Mouse (Mus musculus) MEL (cell line): ENCODE data around the gene Dcaf5. TPM values are rescaled to one million over a fixed set of nuclear protein-coding genes. Genes with fewer than 3 reads are reported as not detected.

Experiments
- DNase-seq: peaks from one replicate; pipeline ENCODE4 v3.0.0; 2011; ENCODE audit warnings: low read depth, low spot score
- H3K27ac ChIP-seq: 2 replicates; pipeline ENCODE4 v1.5.1; 2012; ENCODE audit warnings: low read depth, mild to moderate bottlenecking, control low read depth, low read length, moderate library complexity; ENCODE audit not compliant: control insufficient read depth
- H3K27me3 ChIP-seq, 2 experiments: fragments of 150-350 bp in 1 of 2; sonication (generic) in 1 of 2; 2 replicates each; pipeline ENCODE4 v1.6.1; 2012; ENCODE audit warnings: low read length in 2 of 2, mild to moderate bottlenecking in 2 of 2, improper control_type of control experiment in 1 of 2, moderate library complexity in 1 of 2; ENCODE audit not compliant: insufficient read depth in 2 of 2, control insufficient read depth in 1 of 2
- H3K36me3 ChIP-seq, 2 experiments: 2 replicates each; pipeline ENCODE4 v1.6.1; 2012 to 2014; ENCODE audit warnings: low read length in 2 of 2, improper control_type of control experiment in 1 of 2, inconsistent platforms in 1 of 2, mild to moderate bottlenecking in 1 of 2; ENCODE audit not compliant: insufficient read depth in 2 of 2, control insufficient read depth in 1 of 2
- H3K4me1 ChIP-seq, 2 experiments: fragments of 150-350 bp in 1 of 2; sonication (generic) in 1 of 2; 2 replicates each; pipeline ENCODE4 v1.6.1; 2012; ENCODE audit warnings: low read length in 2 of 2, improper control_type of control experiment in 1 of 2, mild to moderate bottlenecking in 1 of 2; ENCODE audit not compliant: insufficient read depth in 2 of 2, control insufficient read depth in 1 of 2
- H3K4me3 ChIP-seq, 2 experiments: fragments of 150-350 bp in 1 of 2; sonication (generic) in 1 of 2; 2 replicates each; pipeline ENCODE4 v1.5.1; 2012; ENCODE audit warnings: low read depth in 2 of 2, low read length in 2 of 2, mild to moderate bottlenecking in 2 of 2, moderate library complexity in 2 of 2, control low read depth in 1 of 2, improper control_type of control experiment in 1 of 2; ENCODE audit not compliant: control insufficient read depth in 1 of 2, insufficient read depth in 1 of 2
- H3K79me2 ChIP-seq: 2 replicates; pipeline ENCODE4 v1.6.1; 2012; ENCODE audit warnings: mild to moderate bottlenecking, low read length, moderate library complexity; ENCODE audit not compliant: control insufficient read depth, poor library complexity, insufficient read depth
- H3K9ac ChIP-seq: 2 replicates; pipeline ENCODE4 v1.6.1; 2012; ENCODE audit warnings: low read depth, mild to moderate bottlenecking, control low read depth, low read length, moderate library complexity; ENCODE audit not compliant: control insufficient read depth, poor library complexity, severe bottlenecking
- H3K9me3 ChIP-seq: fragments of 150-350 bp; sonication (generic); replicated peaks from 2 replicates; pipeline ENCODE4 v1.6.1; 2012; ENCODE audit warnings: mild to moderate bottlenecking, low read length, improper control_type of control experiment, moderate library complexity; ENCODE audit not compliant: insufficient read depth
- BHLHE40 ChIP-seq: IDR thresholded peaks from 2 replicates; pipeline ENCODE4 v1.6.1; 2012; ENCODE audit warnings: low read depth, mild to moderate bottlenecking, inconsistent platforms, low read length, improper control_type of control experiment, borderline replicate concordance
- CHD1 ChIP-seq: IDR thresholded peaks from 2 replicates; pipeline ENCODE4 v1.6.1; 2012; ENCODE audit warnings: low read depth, mild to moderate bottlenecking, inconsistent platforms, low read length, improper control_type of control experiment
- CHD2 ChIP-seq: IDR thresholded peaks from 2 replicates; pipeline ENCODE4 v1.6.1; 2011; ENCODE audit warnings: low read length, improper control_type of control experiment
- CTCF ChIP-seq, 3 experiments: IDR thresholded peaks in 2 of 3; conservative IDR thresholded peaks in 1 of 3; 2 replicates each; pipeline ENCODE4 v1.5.1; 2011 to 2012; ENCODE audit warnings: low read length in 3 of 3, low read depth in 2 of 3, mild to moderate bottlenecking in 2 of 3, improper control_type of control experiment in 1 of 3, inconsistent platforms in 1 of 3, mixed read lengths in 1 of 3, moderate library complexity in 1 of 3; ENCODE audit not compliant: control insufficient read depth in 1 of 3, insufficient read depth in 1 of 3, poor library complexity in 1 of 3, severe bottlenecking in 1 of 3
- E2F4 ChIP-seq: IDR thresholded peaks from 2 replicates; pipeline ENCODE4 v1.6.1; 2011; ENCODE audit warnings: low read depth, low read length, improper control_type of control experiment, borderline replicate concordance
- ELF1 ChIP-seq: IDR thresholded peaks from 2 replicates; pipeline ENCODE4 v1.6.1; 2014; ENCODE audit warnings: low read depth, mild to moderate bottlenecking, inconsistent platforms, low read length, improper control_type of control experiment, moderate library complexity
- ETS1 ChIP-seq: IDR thresholded peaks from 2 replicates; pipeline ENCODE4 v1.6.1; 2012; ENCODE audit warnings: low read depth, mild to moderate bottlenecking, inconsistent platforms, low read length, improper control_type of control experiment, moderate library complexity
- KAT2A ChIP-seq: conservative IDR thresholded peaks from 2 replicates; pipeline ENCODE4 v1.6.1; 2012; ENCODE audit warnings: low read depth, low read length, improper control_type of control experiment, inconsistent platforms
- MAFK ChIP-seq: IDR thresholded peaks from 2 replicates; pipeline ENCODE4 v1.6.1; 2011; ENCODE audit warnings: low read depth, mild to moderate bottlenecking, low read length, improper control_type of control experiment, borderline replicate concordance
- MAX ChIP-seq: IDR thresholded peaks from 2 replicates; pipeline ENCODE4 v1.6.1; 2011; ENCODE audit warnings: low read length, improper control_type of control experiment
- MEF2A ChIP-seq: IDR thresholded peaks from 2 replicates; pipeline ENCODE4 v1.6.1; 2014; ENCODE audit warnings: low read depth, mild to moderate bottlenecking, inconsistent platforms, low read length, improper control_type of control experiment; ENCODE audit not compliant: poor library complexity, insufficient replicate concordance, severe bottlenecking; ENCODE audit errors: extremely low read depth
- MYB ChIP-seq: IDR thresholded peaks from 2 replicates; pipeline ENCODE4 v1.6.1; 2011; ENCODE audit warnings: mild to moderate bottlenecking, low read depth, low read length, improper control_type of control experiment
- MYC ChIP-seq: IDR thresholded peaks from 2 replicates; pipeline ENCODE4 v1.6.1; 2011; ENCODE audit warnings: low read depth, mild to moderate bottlenecking, low read length, improper control_type of control experiment, moderate library complexity
- NELFE ChIP-seq: IDR thresholded peaks from 2 replicates; pipeline ENCODE4 v1.6.1; 2011; ENCODE audit warnings: low read depth, low read length, improper control_type of control experiment
- NRF1 ChIP-seq: IDR thresholded peaks from 2 replicates; pipeline ENCODE4 v1.6.1; 2014; ENCODE audit warnings: low read depth, mild to moderate bottlenecking, inconsistent platforms, low read length, improper control_type of control experiment, moderate library complexity; ENCODE audit not compliant: poor library complexity, insufficient read depth, severe bottlenecking
- POLR2A ChIP-seq, 2 experiments: IDR thresholded peaks; 2 replicates each; pipeline ENCODE4 v1.6.1; 2011 to 2012; ENCODE audit warnings: low read length in 2 of 2, mild to moderate bottlenecking in 2 of 2, control low read depth in 1 of 2, improper control_type of control experiment in 1 of 2, low read depth in 1 of 2, moderate library complexity in 1 of 2; ENCODE audit not compliant: control insufficient read depth in 1 of 2, insufficient read depth in 1 of 2, poor library complexity in 1 of 2
- POLR2AphosphoS5 ChIP-seq: IDR thresholded peaks from 2 replicates; pipeline ENCODE4 v1.6.1; 2012; ENCODE audit warnings: low read depth, borderline replicate concordance, mild to moderate bottlenecking, inconsistent platforms, low read length, moderate library complexity, mixed read lengths
- RAD21 ChIP-seq: IDR thresholded peaks from 2 replicates; pipeline ENCODE4 v1.6.1; 2011; ENCODE audit warnings: mild to moderate bottlenecking, low read depth, low read length, improper control_type of control experiment
- RCOR1 ChIP-seq: IDR thresholded peaks from 2 replicates; pipeline ENCODE4 v1.6.1; 2012; ENCODE audit warnings: low read depth, mild to moderate bottlenecking, inconsistent platforms, low read length, improper control_type of control experiment
- TAL1 ChIP-seq: IDR thresholded peaks from 2 replicates; pipeline ENCODE4 v1.6.1; 2012; ENCODE audit warnings: mild to moderate bottlenecking, inconsistent platforms, low read length, moderate library complexity, mixed read lengths
- TCF12 ChIP-seq: IDR thresholded peaks from 2 replicates; pipeline ENCODE4 v1.6.1; 2014; ENCODE audit warnings: low read depth, mild to moderate bottlenecking, inconsistent platforms, low read length, improper control_type of control experiment, moderate library complexity
- UBTF ChIP-seq: IDR thresholded peaks from 2 replicates; pipeline ENCODE4 v1.6.1; 2012; ENCODE audit warnings: low read depth, mild to moderate bottlenecking, inconsistent platforms, low read length, improper control_type of control experiment, moderate library complexity, borderline replicate concordance; ENCODE audit not compliant: insufficient read depth
- ZMIZ1 ChIP-seq: IDR thresholded peaks from 2 replicates; pipeline ENCODE4 v1.6.1; 2012; ENCODE audit warnings: low read depth, mild to moderate bottlenecking, inconsistent platforms, low read length, improper control_type of control experiment, moderate library complexity
- ZNF384 ChIP-seq: IDR thresholded peaks from 2 replicates; pipeline ENCODE4 v1.6.1; 2012; ENCODE audit warnings: low read depth, mild to moderate bottlenecking, inconsistent platforms, low read length, improper control_type of control experiment
- polyA plus RNA-seq, 2 experiments: library from polyadenylated mRNA; stranded (reverse) in 1 of 2; unstranded in 1 of 2; fragments of >175 nt in 1 of 2; fragments of >200 nt in 1 of 2; gene quantifications; 2 replicates each; pipeline versions ENCODE4 v1.2.1 to v1.2.4; 2012; ENCODE audit warnings: low replicate concordance in 2 of 2, low read depth in 1 of 2; ENCODE audit not compliant: insufficient read length in 2 of 2, insufficient read depth in 1 of 2, missing spikeins in 1 of 2
- total RNA-seq: library from RNA; depleted of rRNA; stranded (reverse); fragments of 300-350 nt; gene quantifications from 2 replicates; pipeline ENCODE4 v1.2.3, GENCODE M21; 2012

Dcaf5 gene
- total and polyA plus RNA-seq, 3 experiments: 8.1 to 15.6 TPM; not detected in 1

DNA sequence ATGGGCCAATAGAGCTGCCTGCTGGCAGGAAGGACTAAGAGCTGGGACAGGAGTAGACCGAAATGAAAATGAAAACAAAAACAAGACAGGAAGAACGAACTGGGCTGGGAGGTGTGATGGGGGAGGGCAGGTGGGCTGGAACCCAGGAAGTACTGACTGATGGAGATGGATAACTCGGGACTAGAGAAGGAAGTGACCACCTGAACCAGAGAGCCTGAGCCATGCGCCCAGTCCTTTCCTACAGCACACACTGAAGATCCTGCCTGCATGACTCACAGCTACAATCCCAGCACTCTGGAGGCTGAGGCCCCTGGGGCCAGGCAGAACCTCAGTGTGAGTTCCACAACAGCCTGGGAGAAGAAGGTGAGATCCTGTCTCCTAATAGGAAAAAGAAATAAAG, 3.1 kb downstream of the Dcaf5 start:
- H3K27ac ChIP-seq: no peak overlapping the region
- no peaks in the 10 kb centered on the region for H3K27me3 ChIP-seq
- H3K79me2 ChIP-seq: peaks cover 19% of the 10 kb centered on the region
- H3K4me1 ChIP-seq: peaks cover 0 to 7% of the 10 kb centered on the region in 2 experiments; a peak in 2 of 4 replicates
- no peak overlapping the region for H3K4me3 ChIP-seq
- H3K36me3 ChIP-seq: peaks cover 2 to 11% of the 10 kb centered on the region in 2 experiments; a peak in 3 of 4 replicates
- TF ChIP-seq TCF12 (no peak), UBTF (no peak), NELFE (no peak), ETS1 (no peak)
- H3K9ac ChIP-seq: no peak overlapping the region
- no peak for DNase-seq
- no peaks in the 10 kb centered on the region for H3K9me3 ChIP-seq

DNA sequence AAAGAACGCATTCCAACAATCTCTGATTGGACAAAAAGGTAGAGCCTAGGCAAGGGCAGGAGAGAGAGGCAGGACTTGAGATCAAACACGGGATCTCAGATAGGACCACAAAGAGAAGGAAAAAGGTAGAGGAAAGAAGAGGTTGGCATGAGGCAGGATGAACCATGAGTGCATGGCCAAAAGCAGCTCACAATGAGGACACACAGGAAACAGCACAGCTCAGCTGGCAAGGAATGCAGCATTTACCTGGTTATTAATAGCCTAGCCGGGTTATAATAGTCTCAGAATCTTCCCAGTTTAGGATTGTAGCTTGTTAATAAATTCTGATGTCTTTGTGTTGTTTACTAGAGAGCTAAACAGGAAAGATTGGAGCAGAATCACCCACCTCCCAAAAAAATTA, 8.7 kb downstream of the Dcaf5 start:
- Histone ChIP-seq H3K9ac (no peak overlapping the region), H3K4me3 (no peak overlapping the region), H3K79me2 (peaks cover 1% of the 10 kb centered on the region; the same call in 1 of the 2 replicates), H3K9me3 (no peaks in the 10 kb centered on the region), H3K27me3 (no peaks in the 10 kb centered on the region), H3K36me3 (peaks cover 0 to 2% of the 10 kb centered on the region in 2 experiments; a peak in 3 of 4 replicates), H3K4me1 (no peaks in the 10 kb centered on the region), H3K27ac (no peak overlapping the region)
- DNase-seq: no peak
- TF ChIP-seq MAFK (no peak), ZNF384 (no peak), ELF1 (no peak), POLR2A (IDR thresholded peaks at IDR 0.05; ENCODE audit: control insufficient read depth in 1 of 2, insufficient read depth in 1 of 2, low read depth in 1 of 2, low read length in 2 of 2, poor library complexity in 1 of 2) (no peak)

DNA sequence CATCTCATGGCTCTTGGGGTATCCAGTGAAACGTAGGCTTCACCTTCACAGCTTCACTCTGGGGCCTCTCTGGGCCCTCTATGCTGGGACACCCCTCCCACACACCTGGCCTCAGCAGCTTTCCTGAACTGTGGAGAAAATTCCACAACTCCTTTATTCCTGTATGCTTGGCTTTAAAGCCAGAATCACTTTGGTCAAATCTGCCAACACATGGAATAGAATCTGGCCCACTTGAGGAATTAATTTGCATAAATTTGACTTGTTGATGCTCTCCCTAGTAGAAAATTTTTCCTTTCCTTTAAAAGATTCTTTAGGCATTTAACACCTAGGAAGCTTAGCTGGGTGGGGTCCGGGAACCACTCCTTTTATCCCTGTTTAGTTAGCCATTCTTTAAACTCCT, 21.3 kb downstream of the Dcaf5 start:
- Histone ChIP-seq H3K36me3 (0 out of 4 replicates have a peak, but pooled peaks cover 0 to 2% of the 10 kb centered on the region in 2 experiments), H3K4me1 (no peaks in the 10 kb centered on the region), H3K27me3 (no peaks in the 10 kb centered on the region), H3K9me3 (no peaks in the 10 kb centered on the region), H3K27ac (no peak overlapping the region), H3K79me2 (no peaks in the 10 kb centered on the region), H3K4me3 (no peak overlapping the region), H3K9ac (no peak overlapping the region)
- TF ChIP-seq RCOR1 (no peak), MEF2A (no peak), NRF1 (no peak), POLR2A (IDR thresholded peaks at IDR 0.05; ENCODE audit: control insufficient read depth in 1 of 2, insufficient read depth in 1 of 2, low read depth in 1 of 2, low read length in 2 of 2, poor library complexity in 1 of 2) (no peak), ZMIZ1 (no peak), ELF1 (no peak), NELFE (no peak), E2F4 (no peak), RAD21 (no peak), CHD1 (no peak), CHD2 (no peak), POLR2AphosphoS5 (no peak), MAX (no peak), CTCF (IDR thresholded peaks at IDR 0.05 in 2 of 3, conservative IDR thresholded peaks at IDR 0.05 in 1 of 3; ENCODE audit: control insufficient read depth in 1 of 3, insufficient read depth in 1 of 3, low read depth in 2 of 3, low read length in 3 of 3, poor library complexity in 1 of 3, severe bottlenecking in 1 of 3) (no peak), TAL1 (no peak), MYB (no peak), MYC (no peak), BHLHE40 (no peak), ZNF384 (no peak), KAT2A (no peak)
- DNase-seq: no peak
